Mouse (Mus musculus) splenic B cell, adult 2 months (primary cell): ENCODE measurements around the gene Zfp715.
"Not testable (repeated sequence)": the region's sequence is repeated elsewhere in the genome, so short reads cannot be mapped to it uniquely, and the experiment has no call there.

ENCODE experiments used
- DNase-seq: peaks from one replicate; pipeline ENCODE4 v3.0.0-alpha.2; 2011; ENCODE audit warnings: low read depth, low spot score
- H3K27me3 ChIP-seq: 2 replicates; pipeline ENCODE4 v1.6.1; 2012; ENCODE audit warnings: mild to moderate bottlenecking, low read length, moderate library complexity, mixed read lengths; ENCODE audit not compliant: control insufficient read depth, poor library complexity, insufficient read depth, severe bottlenecking
- H3K36me3 ChIP-seq: 2 replicates; pipeline ENCODE4 v1.6.1; 2012; ENCODE audit warnings: mild to moderate bottlenecking, low read length, moderate library complexity, mixed read lengths; ENCODE audit not compliant: control insufficient read depth, poor library complexity, insufficient read depth, severe bottlenecking

The Zfp715 gene

DNA sequence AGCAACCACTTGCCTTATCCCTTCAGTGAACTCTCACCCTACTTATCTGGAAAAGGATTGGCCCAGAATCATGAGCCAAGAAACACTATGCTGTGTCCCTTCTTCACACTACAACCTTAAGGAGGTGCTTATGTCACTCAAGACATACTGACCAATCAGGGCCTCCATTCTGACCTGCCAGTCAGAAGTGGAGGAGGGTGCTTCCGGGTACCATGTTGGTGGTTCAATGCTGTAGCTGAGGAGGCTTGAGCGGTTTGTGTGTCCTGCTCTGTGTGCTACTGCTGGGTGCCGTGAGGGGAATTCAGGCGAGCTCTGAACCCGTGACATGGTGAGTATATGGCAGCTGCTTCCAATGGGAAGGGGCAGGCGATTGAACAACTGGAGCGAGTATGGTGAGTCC lies 59.6 kb downstream of the Zfp715 start:
- Histone ChIP-seq H3K27me3 (no peaks in the 10 kb centered on the region), H3K36me3 (no peaks in the 10 kb centered on the region)
- no peak for DNase-seq

DNA sequence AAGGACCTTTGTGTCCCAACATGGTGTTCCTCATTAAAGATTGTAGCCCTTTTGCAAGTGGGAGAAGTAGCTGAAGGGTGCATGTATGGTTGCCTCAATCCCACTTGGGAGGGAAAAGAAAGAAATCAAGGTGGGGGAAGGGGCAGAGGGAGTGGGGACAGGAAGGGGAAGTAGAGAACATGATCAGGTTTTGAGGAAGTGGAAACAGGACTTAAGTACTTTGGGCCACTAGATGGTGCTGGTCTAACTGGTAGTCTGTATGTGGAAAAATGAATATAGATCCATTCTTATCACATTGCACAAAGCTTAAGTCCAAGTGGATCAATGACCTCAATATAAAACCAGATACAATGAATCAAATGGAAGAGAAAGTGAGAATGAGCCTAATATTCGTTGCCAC lies 62.4 kb downstream of the Zfp715 start:
- not testable (repeated sequence) for H3K36me3 ChIP-seq, H3K27me3 ChIP-seq
- DNase-seq = peak; percentile 3
